Mouse (Mus musculus): ENCODE measurements around the gene Amy2a4. TPM values are rescaled to one million over a fixed set of nuclear protein-coding genes. Genes with fewer than 3 reads are reported as not detected.
"Not testable (repeated sequence)": the region's sequence is repeated elsewhere in the genome, so short reads cannot be mapped to it uniquely, and the experiment has no call there.

The Amy2a4 gene
- polyA plus RNA-seq (2015; fragmentation: Nextera tagmentation; extraction: Ambion mirVana) = 0.44 TPM in 1 of 2 replicates, not detected in the other

- not testable (repeated sequence) for H3K9me3 ChIP-seq (replicated peaks); H3K27me3 ChIP-seq; H3K4me3 ChIP-seq; H3K9ac ChIP-seq; ATAC-seq (replicated peaks; ENCODE audit: insufficient number of reproducible peaks, insufficient read depth, low FRiP score, low read depth); H3K27ac ChIP-seq; H3K4me1 ChIP-seq (replicated peaks); H3K36me3 ChIP-seq; H3K4me2 ChIP-seq
- WGBS = no CpG with 5 or more reads among the region's 4 CpGs
Measured at GRCm38 (mm10) chr3:113291349-113291748, at the start of gene Amy2a4. TSS of gene Amy2a4 (minus strand) at chr3:113291449.

- H3K9me3 ChIP-seq (replicated peaks); H3K4me1 ChIP-seq (replicated peaks); H3K27ac ChIP-seq; ATAC-seq (replicated peaks; ENCODE audit: insufficient number of reproducible peaks, insufficient read depth, low FRiP score, low read depth); H3K9ac ChIP-seq; H3K4me2 ChIP-seq; H3K27me3 ChIP-seq; H3K4me3 ChIP-seq; H3K36me3 ChIP-seq: not testable (repeated sequence)
- WGBS = no CpG with 5 or more reads among the region's 4 CpGs
Measured at GRCm38 (mm10) chr3:113323952-113324351, 32.7 kb upstream of the Amy2a4 start, which contains the start of gene Amy2a3. TSS of gene Amy2a3 (minus strand) at chr3:113324052.

- not testable (repeated sequence) for H3K4me3 ChIP-seq; H3K9ac ChIP-seq; H3K36me3 ChIP-seq; H3K27ac ChIP-seq; H3K9me3 ChIP-seq (replicated peaks); H3K4me2 ChIP-seq; H3K4me1 ChIP-seq (replicated peaks); ATAC-seq (replicated peaks; ENCODE audit: insufficient number of reproducible peaks, insufficient read depth, low FRiP score, low read depth); H3K27me3 ChIP-seq
- no CpG with 5 or more reads among the region's 3 CpGs for WGBS
Measured at GRCm38 (mm10) chr3:113312937-113313336, 21.7 kb upstream of the Amy2a4 start.

GRCm38 (mm10) chr3:113280285-113280684 lies 11.0 kb downstream of the Amy2a4 start:
- H3K4me2 ChIP-seq; H3K4me1 ChIP-seq (replicated peaks); H3K9me3 ChIP-seq (replicated peaks); ATAC-seq (replicated peaks; ENCODE audit: insufficient number of reproducible peaks, insufficient read depth, low FRiP score, low read depth); H3K4me3 ChIP-seq; H3K9ac ChIP-seq; H3K36me3 ChIP-seq; H3K27me3 ChIP-seq; H3K27ac ChIP-seq: not testable (repeated sequence)

- H3K27me3 ChIP-seq; H3K9ac ChIP-seq; ATAC-seq (replicated peaks; ENCODE audit: insufficient number of reproducible peaks, insufficient read depth, low FRiP score, low read depth); H3K27ac ChIP-seq; H3K9me3 ChIP-seq (replicated peaks); H3K4me3 ChIP-seq; H3K36me3 ChIP-seq; H3K4me2 ChIP-seq; H3K4me1 ChIP-seq (replicated peaks): not testable (repeated sequence)
Measured at GRCm38 (mm10) chr3:113279586-113279985, 11.7 kb downstream of the Amy2a4 start.

- H3K9ac ChIP-seq; H3K36me3 ChIP-seq; H3K27me3 ChIP-seq; H3K9me3 ChIP-seq (replicated peaks); H3K4me3 ChIP-seq; H3K4me1 ChIP-seq (replicated peaks); H3K27ac ChIP-seq; ATAC-seq (replicated peaks; ENCODE audit: insufficient number of reproducible peaks, insufficient read depth, low FRiP score, low read depth); H3K4me2 ChIP-seq: not testable (repeated sequence)
- no CpG with 5 or more reads among the region's 4 CpGs for WGBS
Measured at GRCm38 (mm10) chr3:113258737-113259136, 32.5 kb downstream of the Amy2a4 start, which contains the start of gene Amy2a5. TSS of gene Amy2a5 (minus strand) at chr3:113258837.

Other genes with a start within 250 kb of the Amy2a4 start
- gene Amy2a5, start 32.6 kb downstream of the Amy2a4 start, polyA plus RNA-seq (2015; fragmentation: Nextera tagmentation; extraction: Ambion mirVana) = 0.11 TPM in 1 of 2 replicates, not detected in the other
- 0.44 TPM in 1 of 2 replicates, not detected in the other for gene Amy2a3, start 32.6 kb upstream of the Amy2a4 start, polyA plus RNA-seq (2015; fragmentation: Nextera tagmentation; extraction: Ambion mirVana)
- gene Amy2a2, start 65.2 kb upstream of the Amy2a4 start, polyA plus RNA-seq (2015; fragmentation: Nextera tagmentation; extraction: Ambion mirVana) = 0.44 TPM in 1 of 2 replicates, not detected in the other
- 3.6 TPM in 1 of 2 replicates, not detected in the other for gene Amy2a1, start 241.0 kb upstream of the Amy2a4 start, polyA plus RNA-seq (2015; fragmentation: Nextera tagmentation; extraction: Ambion mirVana)

All from heart, embryonic 15.5 days (tissue).